In genomic region chr14:118909872-118910271, GRCm38 (mm10) we compare ENCODE assay signal across 10 mouse cellular contexts. TPM values are rescaled to one million over a fixed set of nuclear protein-coding genes. Genes with fewer than 3 reads are reported as not detected.
DNase-seq lines count a peak whose midpoint lies in the region; ATAC-seq and TF ChIP-seq lines count a peak whose summit lies in the region.
"Had no signal": no experiment of that assay in that cellular context is flagged by ENCODE, and none has a peak within 500 bp of the region (broad histone marks: within the 10 kb centered on the region; RNA-seq: fewer than 3 reads in every experiment).

No protein-coding gene starts in this region.

- TF ChIP-seq POLR2A in CH12.LX (IDR thresholded peaks at IDR 0.05; ENCODE audit: low read depth, low read length), result no peak

- no peak for TF ChIP-seq EP300 in CH12.LX (IDR thresholded peaks at IDR 0.05; ENCODE audit: low read length)

- dilution Hi-C loops in CH12.LX (cut with MboI; ENCODE audit: extremely low pct_ligation_motif_present, extremely low pct_unique_long_range_greater_than_20kb, low sequenced_read_pairs), result no loop called here

- H3K4me3 ChIP-seq in CH12.LX (replicated peaks in 1 of 3; ENCODE audit: low read depth in 2 of 3, low read length in 2 of 3, poor library complexity in 1 of 3), result no peak overlapping the region
- H3K4me3 ChIP-seq in lung, embryonic 15.5 days, result no peak overlapping the region
- no peak overlapping the region for H3K4me3 ChIP-seq in limb, embryonic 10.5 days
- H3K4me3 ChIP-seq: stomach, embryonic 15.5 days had no signal

- WGBS in lung, embryonic 15.5 days, result 47% methylated on average over 8 of the region's 8 CpGs
- WGBS in limb, embryonic 10.5 days, result 81% methylated on average over 8 of the region's 8 CpGs

- peak overlapping the region; percentile 74 for H3K4me2 ChIP-seq in CH12.LX (ENCODE audit: insufficient read depth, low read depth, poor library complexity, severe bottlenecking)
- peak overlapping the region; percentile 37; the same call in 1 of the 2 replicates for H3K4me2 ChIP-seq in lung, embryonic 15.5 days

- H3K27ac ChIP-seq in CH12.LX (ENCODE audit: insufficient read depth, low read depth), result no peak overlapping the region
- H3K27ac ChIP-seq in lung, embryonic 15.5 days, result peak overlapping the region; percentile 75
- no peak overlapping the region for H3K27ac ChIP-seq in limb, embryonic 10.5 days
- H3K27ac ChIP-seq: stomach, embryonic 15.5 days had no signal

- peak; percentile 22 to 48 for DNase-seq in adrenal gland, postnatal 36 days
- DNase-seq in adrenal gland, adult (ENCODE audit: inconsistent age in 2 of 2, low spot score in 1 of 2), result no peak
- no peak for DNase-seq in CH12.LX (ENCODE audit: extremely low read depth)
- DNase-seq in heart, adult 9 months (ENCODE audit: low spot score in 2 of 2), result peak; percentile 24 to 37
- DNase-seq in cerebellum, postnatal 25 days, result no peak
- DNase-seq in limb, embryonic 10.5 days (ENCODE audit: low spot score), result no peak

- H3K79me2 ChIP-seq in CH12.LX (replicated peaks; ENCODE audit: control insufficient read depth, extremely low read depth, insufficient read depth, poor library complexity, severe bottlenecking), result no peaks in the 10 kb centered on the region

- H3K4me1 ChIP-seq in CH12.LX (ENCODE audit: control insufficient read depth in 1 of 2, insufficient read depth in 2 of 2), result peaks cover 5 to 20% of the 10 kb centered on the region in 2 experiments
- H3K4me1 ChIP-seq in lung, embryonic 15.5 days, result peaks cover 17% of the 10 kb centered on the region; the same call in 1 of the 2 replicates
- no peaks in the 10 kb centered on the region for H3K4me1 ChIP-seq in limb, embryonic 10.5 days

- no peak for TF ChIP-seq RAD21 in CH12.LX (IDR thresholded peaks at IDR 0.05; ENCODE audit: low read depth, low read length)

- H3K9me3 ChIP-seq in CH12.LX (replicated peaks; ENCODE audit: low read length), result no peaks in the 10 kb centered on the region
- no peaks in the 10 kb centered on the region for H3K9me3 ChIP-seq in lung, embryonic 15.5 days
- H3K9me3 ChIP-seq in limb, embryonic 10.5 days (replicated peaks), result no peaks in the 10 kb centered on the region
- H3K9me3 ChIP-seq: megakaryocyte, embryonic 14.5 days; stomach, embryonic 15.5 days had no signal

- peaks cover 0 to 3% of the 10 kb centered on the region in 2 experiments for H3K36me3 ChIP-seq in CH12.LX (replicated peaks in 1 of 2; ENCODE audit: control insufficient read depth in 1 of 2, insufficient read depth in 1 of 2, low read length in 1 of 2)
- H3K36me3 ChIP-seq in lung, embryonic 15.5 days, result peaks cover 5% of the 10 kb centered on the region; the same call in 1 of the 2 replicates
- peaks cover 93% of the 10 kb centered on the region for H3K36me3 ChIP-seq in limb, embryonic 10.5 days

- peak; percentile 51; the same call in 1 of the 2 replicates for ATAC-seq in lung, embryonic 15.5 days (ENCODE audit: borderline replicate concordance, extremely low read depth, low FRiP score, low TSS enrichment)
- ATAC-seq in frontal cortex, adult (ENCODE audit: low TSS enrichment), result no peak

- in situ Hi-C loops in CH12.LX (cut with MboI; ENCODE audit: low pct_ligation_motif_present, low pct_unique_long_range_greater_than_20kb, low sequenced_read_pairs), result loop anchor here (10.0 kb wide), 1 partner anchor 85 kb away; no protein-coding TSS in a partner anchor

- H3K9ac ChIP-seq in CH12.LX (ENCODE audit: insufficient read depth, low read depth), result no peak overlapping the region
- no peak overlapping the region for H3K9ac ChIP-seq in lung, embryonic 15.5 days
- H3K9ac ChIP-seq: stomach, embryonic 15.5 days had no signal

- no peaks in the 10 kb centered on the region for H3K27me3 ChIP-seq in CH12.LX (replicated peaks)
- no peaks in the 10 kb centered on the region for H3K27me3 ChIP-seq in lung, embryonic 15.5 days
- no peaks in the 10 kb centered on the region for H3K27me3 ChIP-seq in limb, embryonic 10.5 days (ENCODE audit: low read depth, poor library complexity, severe bottlenecking)
- H3K27me3 ChIP-seq: stomach, embryonic 15.5 days had no signal

- TF ChIP-seq CTCF in CH12.LX (conservative IDR thresholded peaks at IDR 0.05 in 1 of 2, IDR thresholded peaks at IDR 0.05 in 1 of 2; ENCODE audit: low read depth in 2 of 2, low read length in 2 of 2), result no peak

TF ChIP-seq in CH12.LX, 34 proteins besides CTCF, POLR2A, EP300 and RAD21:
- TF ChIP-seq ELF1 (IDR thresholded peaks at IDR 0.05; ENCODE audit: low read depth, low read length) (no peak), SIN3A (IDR thresholded peaks at IDR 0.05; ENCODE audit: low read length) (no peak), USF2 (conservative IDR thresholded peaks at IDR 0.05; ENCODE audit: low read depth, low read length) (no peak), IRF4 (IDR thresholded peaks at IDR 0.05; ENCODE audit: low read depth, low read length) (no peak)

RNA-seq across cellular contexts. Expression of gene Dzip1, which starts 15.4 kb away (rescaled TPM):
- total RNA-seq in adrenal gland, postnatal 36 days (2021), result 10 to 100 TPM; 10.5 to 11.5 TPM
- total RNA-seq in CH12.LX (2012; rRNA removed) (0.29 and 0.51 TPM in 2 replicates), CH12.LX (2014; rRNA removed) (0.16 and 0.19 TPM in 2 replicates)
- 0.68 and 0.83 TPM in 2 replicates for polyA plus RNA-seq in CH12.LX (2012; ENCODE audit: insufficient read length, low read depth)
- polyA plus RNA-seq in lung, embryonic 15.5 days (2015; fragmentation: Nextera tagmentation; extraction: Ambion mirVana), result 16.7 and 18.2 TPM in 2 replicates
- 13.9 and 20.7 TPM in 2 replicates for polyA plus RNA-seq in limb, embryonic 10.5 days (2016; fragmentation: Nextera tagmentation; extraction: Ambion mirVana)

RNA-seq across cellular contexts. Expression of gene Dnajc3, which starts 27.9 kb away (rescaled TPM):
- total RNA-seq in adrenal gland, postnatal 36 days (2021), result 10 to 100 TPM; 68.4 to 70.1 TPM
- total RNA-seq in CH12.LX (2012; rRNA removed), result 29.0 and 42.7 TPM in 2 replicates
- total RNA-seq in CH12.LX (2014; rRNA removed), result 40.6 and 43.2 TPM in 2 replicates
- 30.8 and 31.6 TPM in 2 replicates for polyA plus RNA-seq in CH12.LX (2012; ENCODE audit: insufficient read length, low read depth)
- polyA plus RNA-seq in lung, embryonic 15.5 days (2015; fragmentation: Nextera tagmentation; extraction: Ambion mirVana), result 58.6 and 60.4 TPM in 2 replicates
- polyA plus RNA-seq in limb, embryonic 10.5 days (2016; fragmentation: Nextera tagmentation; extraction: Ambion mirVana), result 32.9 and 34.2 TPM in 2 replicates

Comparison
In these comparisons a context has a peak if more than half of its experiments do, and no peak if none do; other contexts are left out.
1. DNase-seq: peak in adrenal gland, postnatal 36 days (2 of 2) and heart, adult 9 months (2 of 2); none in adrenal gland, adult (0 of 2), CH12.LX (single experiment), cerebellum, postnatal 25 days (0 of 2) and limb, embryonic 10.5 days (single experiment).